In the genomic region with DNA sequence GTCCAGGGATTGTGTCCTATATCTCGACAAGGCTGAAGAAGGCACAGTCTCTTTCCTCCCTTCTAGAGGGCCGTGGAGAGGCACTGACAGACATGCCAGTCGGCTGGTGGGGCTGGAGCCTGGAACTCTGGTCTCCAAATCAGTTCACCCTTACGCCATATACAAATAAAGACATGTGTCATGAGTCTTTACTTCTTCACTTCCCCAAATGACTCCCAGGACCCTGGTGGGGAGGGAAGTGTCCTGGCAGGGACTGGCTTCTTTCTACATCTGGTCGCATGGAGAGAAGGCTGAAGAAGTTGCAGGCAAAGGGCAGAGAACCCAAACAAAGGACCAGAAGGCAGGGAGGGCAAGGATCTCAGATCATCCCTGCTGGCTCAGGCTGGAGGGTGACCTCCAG, we compare ENCODE assay signal across 27 mouse cellular contexts.
"Had no signal": no experiment of that assay in that cellular context is flagged by ENCODE, and none has a peak within 500 bp of the region (broad histone marks: within the 10 kb centered on the region; RNA-seq: fewer than 3 reads in every experiment).

No protein-coding gene starts in this region.

- H3K27ac ChIP-seq: embryonic facial prominence, embryonic 10.5 days; embryonic facial prominence, embryonic 12.5 days; embryonic facial prominence, embryonic 13.5 days; embryonic facial prominence, embryonic 15.5 days; forebrain, embryonic 10.5 days; forebrain, embryonic 12.5 days; forebrain, embryonic 13.5 days; forebrain, embryonic 15.5 days; gastrocnemius, adult 2 months; heart, adult 2 months had no signal

- DNase-seq: cerebellum, adult 9-10 months; cerebellum, adult 9-11 months; cerebellum, postnatal 10 days; cerebellum, postnatal 14 days; cerebellum, postnatal 25 days; cerebellum, postnatal 36 days; embryo, embryonic 11 days; forebrain, postnatal 0 days; gastrocnemius, adult 2 months; gastrocnemius, postnatal 10 days; gastrocnemius, postnatal 14 days; gastrocnemius, postnatal 25 days; gastrocnemius, postnatal 36 days; heart, adult 11 months; heart, adult 18-20 months; heart, adult 2 months had no signal

- H3K4me1 ChIP-seq: forebrain, embryonic 13.5 days; forebrain, embryonic 15.5 days had no signal

- H3K4me3 ChIP-seq: embryonic facial prominence, embryonic 10.5 days; embryonic facial prominence, embryonic 12.5 days; embryonic facial prominence, embryonic 13.5 days; embryonic facial prominence, embryonic 15.5 days; erythroblast, embryonic 14.5 days; forebrain, embryonic 10.5 days; forebrain, embryonic 12.5 days; forebrain, embryonic 13.5 days; forebrain, embryonic 15.5 days; gastrocnemius, adult 2 months; heart, adult 2 months had no signal

- ATAC-seq: forebrain, embryonic 13.5 days; forebrain, embryonic 14.5 days; forebrain, embryonic 15.5 days; forebrain, embryonic 16.5 days; forebrain, postnatal 0 days had no signal
